Mouse (Mus musculus) layer of hippocampus, adult 11-12 months (tissue): ENCODE results near the gene Rabepk.
"Not testable (repeated sequence)": the region's sequence is repeated elsewhere in the genome, so short reads cannot be mapped to it uniquely, and the experiment has no call there.

Experiments
- DNase-seq: peaks from one replicate; pipeline ENCODE4 v3.0.0; 2022; ENCODE audit warnings: low spot score

Gene Rabepk

GRCm38 (mm10) chr2:34799357-34800256 is at the start of gene Rabepk:
Rabepk (minus strand) TSS chr2:34799912.
- peak; percentile 77 for DNase-seq

GRCm38 (mm10) chr2:34847702-34848101 is 48.0 kb upstream of the Rabepk start:
- DNase-seq, result no peak

- no peak for DNase-seq
Observed at GRCm38 (mm10) chr2:34843211-34843939, 43.7 kb upstream of the Rabepk start.

- DNase-seq, result peak; percentile 71
Observed at GRCm38 (mm10) chr2:34841706-34842105, 42.0 kb upstream of the Rabepk start.

- DNase-seq, result not testable (repeated sequence)
Observed at GRCm38 (mm10) chr2:34840143-34840542, 40.4 kb upstream of the Rabepk start.

- DNase-seq, result no peak
Observed at GRCm38 (mm10) chr2:34835669-34836068, 36.0 kb upstream of the Rabepk start.

- no peak for DNase-seq
Observed at GRCm38 (mm10) chr2:34833624-34834023, 33.9 kb upstream of the Rabepk start.

GRCm38 (mm10) chr2:34832766-34833457 is 33.2 kb upstream of the Rabepk start, which contains the start of gene Gm34653:
Gm34653 (plus strand) TSS chr2:34833007.
- DNase-seq, result not testable (repeated sequence)

- not testable (repeated sequence) for DNase-seq
Observed at GRCm38 (mm10) chr2:34830066-34830465, 30.4 kb upstream of the Rabepk start.

GRCm38 (mm10) chr2:34828026-34828425 is 28.3 kb upstream of the Rabepk start:
- no peak for DNase-seq

GRCm38 (mm10) chr2:34827591-34827990 is 27.9 kb upstream of the Rabepk start:
- no peak for DNase-seq

- no peak for DNase-seq
Observed at GRCm38 (mm10) chr2:34826460-34827231, 26.9 kb upstream of the Rabepk start.

- peak; percentile 93 for DNase-seq
Observed at GRCm38 (mm10) chr2:34825827-34826459, 26.2 kb upstream of the Rabepk start, which contains the start of gene Fbxw2. Fbxw2 (minus strand) TSS chr2:34826311.

GRCm38 (mm10) chr2:34818492-34818891 is 18.8 kb upstream of the Rabepk start:
- DNase-seq, result no peak

GRCm38 (mm10) chr2:34815893-34816292 is 16.2 kb upstream of the Rabepk start:
- DNase-seq, result not testable (repeated sequence)

GRCm38 (mm10) chr2:34812706-34813105 is 13.0 kb upstream of the Rabepk start:
- no peak for DNase-seq

- DNase-seq, result no peak
Observed at GRCm38 (mm10) chr2:34810775-34811174, 11.1 kb upstream of the Rabepk start.

- no peak for DNase-seq
Observed at GRCm38 (mm10) chr2:34809568-34809967, 9.9 kb upstream of the Rabepk start.

- no peak for DNase-seq
Observed at GRCm38 (mm10) chr2:34808057-34808456, 8.3 kb upstream of the Rabepk start.

GRCm38 (mm10) chr2:34805364-34805950 is 5.7 kb upstream of the Rabepk start:
- no peak for DNase-seq

- no peak for DNase-seq
Observed at GRCm38 (mm10) chr2:34804815-34805214, 5.1 kb upstream of the Rabepk start.
